Mouse (Mus musculus) myocyte (in vitro differentiated cells): ENCODE data around the gene Las1l. TPM values are rescaled to one million over a fixed set of nuclear protein-coding genes. Genes with fewer than 3 reads are reported as not detected.
"Not testable (repeated sequence)": the region's sequence is repeated elsewhere in the genome, so short reads cannot be mapped to it uniquely, and the experiment has no call there.

Experiments used
- H3K27me3 ChIP-seq: one replicate; pipeline ENCODE4 v1.6.1; 2011; ENCODE audit not compliant: control insufficient read depth, insufficient read depth, insufficient read length
- H3K36me3 ChIP-seq: one replicate; pipeline ENCODE4 v1.6.1; 2011; ENCODE audit not compliant: control insufficient read depth, insufficient read depth
- H3K4me2 ChIP-seq: one replicate; pipeline ENCODE4 v1.6.1; 2011; ENCODE audit warnings: low read depth, control low read depth
- H3K4me3 ChIP-seq: one replicate; pipeline ENCODE4 v1.5.1; 2011; ENCODE audit warnings: mild to moderate bottlenecking, control low read depth, moderate library complexity
- H3K79me2 ChIP-seq: one replicate; pipeline ENCODE4 v1.6.1; 2011; ENCODE audit not compliant: control insufficient read depth, insufficient read depth
- H3ac ChIP-seq: one replicate; pipeline ENCODE4 v1.6.1; 2011; ENCODE audit not compliant: control insufficient read depth, insufficient read length
- CEBPB ChIP-seq: IDR thresholded peaks from 2 replicates; pipeline ENCODE4 v1.6.1; 2011; ENCODE audit warnings: mild to moderate bottlenecking, moderate library complexity; ENCODE audit not compliant: poor library complexity, insufficient read depth, severe bottlenecking
- E2F4 ChIP-seq: IDR thresholded peaks from one replicate; pipeline ENCODE4 v1.6.1; 2011; ENCODE audit warnings: mild to moderate bottlenecking, control low read depth, moderate library complexity; ENCODE audit not compliant: insufficient read depth
- MAX ChIP-seq: IDR thresholded peaks from one replicate; pipeline ENCODE4 v1.6.1; 2011; ENCODE audit warnings: low read depth, mild to moderate bottlenecking, control low read depth
- MYOD1 ChIP-seq, 3 experiments: IDR thresholded peaks; one replicate each; pipeline ENCODE4 v1.6.1; 2011; ENCODE audit warnings: control low read depth in 2 of 3, low read depth in 2 of 3, mild to moderate bottlenecking in 2 of 3, moderate library complexity in 1 of 3; ENCODE audit not compliant: insufficient read length in 2 of 3, control insufficient read depth in 1 of 3
- MYOG ChIP-seq, 3 experiments: IDR thresholded peaks; one replicate each; pipeline ENCODE4 v1.6.1; 2011; ENCODE audit warnings: control low read depth in 2 of 3, low read depth in 2 of 3, mild to moderate bottlenecking in 2 of 3; ENCODE audit not compliant: insufficient read length in 2 of 3, control insufficient read depth in 1 of 3, insufficient read depth in 1 of 3
- POLR2A ChIP-seq: IDR thresholded peaks from one replicate; pipeline ENCODE4 v1.6.1; 2011; ENCODE audit warnings: low read depth, mild to moderate bottlenecking, control low read depth, moderate library complexity; ENCODE audit not compliant: insufficient read length
- POLR2AphosphoS2 ChIP-seq: IDR thresholded peaks from one replicate; pipeline ENCODE4 v1.6.1; 2011; ENCODE audit warnings: low read depth, control low read depth; ENCODE audit not compliant: insufficient read length
- REST ChIP-seq: IDR thresholded peaks from one replicate; pipeline ENCODE4 v1.6.1; 2011; ENCODE audit warnings: mild to moderate bottlenecking, control low read depth, moderate library complexity; ENCODE audit not compliant: insufficient read depth, insufficient read length
- SRF ChIP-seq: IDR thresholded peaks from one replicate; pipeline ENCODE4 v1.6.1; 2011; ENCODE audit warnings: low read depth; ENCODE audit not compliant: control insufficient read depth, insufficient read length
- TCF12 ChIP-seq: IDR thresholded peaks from one replicate; pipeline ENCODE4 v1.6.1; 2011; ENCODE audit warnings: mild to moderate bottlenecking, control low read depth; ENCODE audit not compliant: poor library complexity, insufficient read depth, severe bottlenecking
- TCF3 ChIP-seq: IDR thresholded peaks from one replicate; pipeline ENCODE4 v1.6.1; 2011; ENCODE audit warnings: low read depth, control low read depth; ENCODE audit not compliant: insufficient read length
- USF1 ChIP-seq: IDR thresholded peaks from one replicate; pipeline ENCODE4 v1.6.1; 2011; ENCODE audit warnings: low read depth, mild to moderate bottlenecking, control low read depth, moderate library complexity
- polyA plus RNA-seq: library from polyadenylated mRNA; unstranded; fragments of >200 nt; fragmentation: generic; extraction: Trizol; gene quantifications from one replicate; pipeline ENCODE4 v1.2.1, GENCODE M21; 2012; ENCODE audit warnings: missing spikeins

Las1l gene
- polyA plus RNA-seq, 1 experiment: 21.3 TPM

DNA sequence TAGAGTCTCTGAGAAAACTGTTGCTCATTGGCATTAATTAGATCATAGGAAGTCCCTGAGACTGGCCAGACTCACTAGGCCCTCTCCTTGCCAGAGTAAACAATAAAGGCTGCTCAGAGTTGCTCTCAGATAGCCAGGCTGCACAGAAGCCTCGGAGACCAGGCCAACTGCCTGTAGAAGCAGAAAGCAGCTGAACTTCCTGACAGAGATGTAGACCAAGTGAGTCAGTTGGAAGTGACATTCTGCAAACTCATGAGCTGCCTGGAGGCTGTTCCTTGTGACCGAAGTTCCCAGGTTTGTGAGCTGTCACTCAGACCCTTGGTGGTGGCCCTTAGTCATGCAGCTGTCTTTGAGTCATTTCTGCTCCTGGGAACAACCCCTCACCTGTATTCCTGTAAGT is 6.6 kb upstream of the Las1l start:
- H3K4me2 ChIP-seq: no peak overlapping the region
- no peak overlapping the region for H3K4me3 ChIP-seq
- no peak for TF ChIP-seq E2F4
- no peak for TF ChIP-seq TCF3
- no peak for TF ChIP-seq POLR2AphosphoS2
- no peak for TF ChIP-seq CEBPB
- TF ChIP-seq TCF12: no peak
- no peak for TF ChIP-seq SRF
- TF ChIP-seq REST: no peak
- TF ChIP-seq MAX: no peak
- TF ChIP-seq MYOG (IDR thresholded peaks at IDR 0.05; ENCODE audit: control insufficient read depth in 1 of 3, insufficient read depth in 1 of 3, insufficient read length in 2 of 3, low read depth in 2 of 3): no peak
- no peak for TF ChIP-seq POLR2A
- no peak for TF ChIP-seq MYOD1 (IDR thresholded peaks at IDR 0.05; ENCODE audit: control insufficient read depth in 1 of 3, insufficient read length in 2 of 3, low read depth in 2 of 3)
- no peak for TF ChIP-seq USF1
- H3K36me3 ChIP-seq: no peaks in the 10 kb centered on the region
- H3ac ChIP-seq: no peak overlapping the region
- H3K27me3 ChIP-seq: no peaks in the 10 kb centered on the region
- H3K79me2 ChIP-seq: no peaks in the 10 kb centered on the region

GRCm38 (mm10) chrX:95957461-95957860 is 699 bp upstream of the Las1l start:
- peak overlapping the region; percentile 58 for H3K4me3 ChIP-seq
- H3K4me2 ChIP-seq: peak overlapping the region; percentile 64
- not testable (repeated sequence) for H3ac ChIP-seq, H3K36me3 ChIP-seq, H3K27me3 ChIP-seq, H3K79me2 ChIP-seq

- Histone ChIP-seq H3K27me3 (no peaks in the 10 kb centered on the region), H3K79me2 (peaks cover 5% of the 10 kb centered on the region), H3K4me2 (no peak overlapping the region), H3K4me3 (no peak overlapping the region), H3K36me3 (peaks cover 3% of the 10 kb centered on the region), H3ac (no peak overlapping the region)
- TF ChIP-seq TCF3: no peak
- no peak for TF ChIP-seq SRF
- no peak for TF ChIP-seq TCF12
- TF ChIP-seq MYOG (IDR thresholded peaks at IDR 0.05; ENCODE audit: control insufficient read depth in 1 of 3, insufficient read depth in 1 of 3, insufficient read length in 2 of 3, low read depth in 2 of 3): no peak
- TF ChIP-seq MAX: no peak
- TF ChIP-seq POLR2A: no peak
- TF ChIP-seq USF1: no peak
- TF ChIP-seq MYOD1 (IDR thresholded peaks at IDR 0.05; ENCODE audit: control insufficient read depth in 1 of 3, insufficient read length in 2 of 3, low read depth in 2 of 3): no peak
- no peak for TF ChIP-seq REST
- no peak for TF ChIP-seq POLR2AphosphoS2
- no peak for TF ChIP-seq E2F4
- no peak for TF ChIP-seq CEBPB
Measured at GRCm38 (mm10) chrX:95950776-95951175, 6.0 kb downstream of the Las1l start.

DNA sequence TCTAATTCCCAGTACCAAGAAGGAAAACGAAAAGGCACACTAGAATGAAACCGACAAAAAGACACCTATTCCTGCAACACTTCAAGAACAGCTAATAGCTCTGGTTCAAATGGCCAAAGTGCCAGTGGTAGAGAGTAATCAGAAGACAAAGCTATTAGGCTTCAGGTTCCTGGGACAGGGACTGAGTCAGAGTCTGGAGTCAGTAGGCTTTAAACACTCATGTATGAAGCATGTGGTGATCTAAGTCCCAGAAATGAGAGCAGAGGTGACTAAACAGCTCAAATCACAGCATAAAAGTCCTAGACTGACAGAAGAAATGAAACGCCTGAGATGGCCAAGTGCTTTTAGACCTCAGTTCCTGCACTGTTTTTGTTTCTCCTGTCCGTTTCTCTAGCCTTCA is 8.6 kb downstream of the Las1l start:
- Histone ChIP-seq H3K4me2 (no peak overlapping the region), H3K79me2 (no peaks in the 10 kb centered on the region), H3K36me3 (peaks cover 3% of the 10 kb centered on the region), H3K4me3 (no peak overlapping the region), H3K27me3 (no peaks in the 10 kb centered on the region), H3ac (no peak overlapping the region)
- TF ChIP-seq SRF: no peak
- no peak for TF ChIP-seq TCF12

DNA sequence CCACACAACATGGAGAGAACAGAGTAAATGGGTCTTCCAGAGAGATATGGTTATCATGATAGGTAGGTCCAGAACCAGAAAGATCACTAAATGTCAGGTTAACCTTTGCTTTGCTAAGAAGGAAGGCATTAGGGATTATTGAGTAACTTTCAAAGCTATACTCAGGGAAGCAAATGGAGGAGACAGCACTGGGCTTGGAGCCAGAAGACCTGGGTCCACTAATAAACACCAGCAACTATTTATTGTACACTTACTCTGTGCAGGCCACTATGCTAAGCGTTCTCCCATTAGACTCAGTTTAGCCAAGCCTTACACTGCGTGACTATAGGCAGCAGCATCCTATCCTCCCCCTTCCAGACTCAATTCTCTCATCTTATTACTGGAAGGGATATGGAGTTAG is 11.3 kb downstream of the Las1l start:
- no peaks in the 10 kb centered on the region for H3K27me3 ChIP-seq
- peaks cover 3% of the 10 kb centered on the region for H3K36me3 ChIP-seq
- TF ChIP-seq TCF3 (no peak), POLR2AphosphoS2 (no peak), USF1 (no peak), MAX (no peak), POLR2A (no peak), TCF12 (no peak), E2F4 (no peak), MYOD1 (IDR thresholded peaks at IDR 0.05; ENCODE audit: control insufficient read depth in 1 of 3, insufficient read length in 2 of 3, low read depth in 2 of 3) (no peak), MYOG (IDR thresholded peaks at IDR 0.05; ENCODE audit: control insufficient read depth in 1 of 3, insufficient read depth in 1 of 3, insufficient read length in 2 of 3, low read depth in 2 of 3) (no peak), REST (no peak), SRF (no peak), CEBPB (no peak)
- H3K79me2 ChIP-seq: no peaks in the 10 kb centered on the region
- no peak overlapping the region for H3K4me3 ChIP-seq
- no peak overlapping the region for H3ac ChIP-seq
- no peak overlapping the region for H3K4me2 ChIP-seq
